8 mouse cellular contexts compared by ENCODE assay signal in the genomic region with DNA sequence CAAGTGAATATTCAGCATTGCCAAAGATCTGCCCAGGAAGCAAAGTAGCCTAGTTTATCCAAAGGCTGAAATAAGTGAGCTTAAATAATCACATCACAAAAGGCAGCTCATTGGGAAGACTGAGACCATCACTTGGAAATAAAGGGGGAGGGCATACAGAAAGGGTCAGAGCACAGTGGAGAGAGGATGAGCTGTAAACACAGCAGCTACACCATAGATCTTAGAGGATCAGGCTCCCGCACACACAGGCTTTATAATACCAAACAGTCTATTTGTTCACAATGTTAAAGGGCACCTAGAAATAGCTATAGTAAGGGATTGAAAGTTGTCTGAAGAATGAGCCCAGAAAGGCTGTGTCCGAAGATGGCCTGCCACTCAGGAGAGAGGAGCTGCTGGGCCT. TPM values are rescaled to one million over a fixed set of nuclear protein-coding genes. Genes with fewer than 3 reads are reported as not detected.
DNase-seq lines count a peak whose midpoint lies in the region; ATAC-seq and TF ChIP-seq lines count a peak whose summit lies in the region.

No protein-coding gene starts in this region.

- H3K4me2 ChIP-seq in heart, embryonic 14.5 days (ENCODE audit: low read length): peak overlapping the region; percentile 75
- H3K4me2 ChIP-seq in forebrain, embryonic 16.5 days (ENCODE audit: low read length): peak overlapping the region; percentile 76

- WGBS in heart, embryonic 14.5 days: 19% methylated on average over 2 of the region's 2 CpGs
- 23% methylated on average over 2 of the region's 2 CpGs for WGBS in forebrain, embryonic 16.5 days
- WGBS in macrophage (ENCODE audit: missing documents): 54% methylated on average over 2 of the region's 2 CpGs

- ATAC-seq in heart, embryonic 14.5 days (ENCODE audit: insufficient number of reproducible peaks, insufficient read depth, low FRiP score, low read depth): no peak
- no peak for ATAC-seq in forebrain, embryonic 16.5 days
- ATAC-seq in CD4-positive, CD25-positive, alpha-beta regulatory T cell, adult 4 months: no peak

- H3K27me3 ChIP-seq in heart, embryonic 14.5 days (ENCODE audit: control insufficient read depth, insufficient read depth, low read length): no peaks in the 10 kb centered on the region
- no peaks in the 10 kb centered on the region for H3K27me3 ChIP-seq in MEL (ENCODE audit: control insufficient read depth in 1 of 2, insufficient read depth in 2 of 2, low read length in 2 of 2)
- no peaks in the 10 kb centered on the region for H3K27me3 ChIP-seq in forebrain, embryonic 16.5 days (replicated peaks; ENCODE audit: control insufficient read depth, insufficient read depth, low read length)

- peak overlapping the region; percentile 46 to 60 for H3K4me3 ChIP-seq in heart, embryonic 14.5 days (ENCODE audit: control insufficient read depth in 1 of 2, insufficient read depth in 1 of 2, low read depth in 1 of 2, low read length in 2 of 2)
- H3K4me3 ChIP-seq in MEL (ENCODE audit: control insufficient read depth in 1 of 2, insufficient read depth in 1 of 2, low read depth in 2 of 2, low read length in 2 of 2) (peak overlapping the region; percentile 82 to 90), macrophage (ENCODE audit: inconsistent target) (peak overlapping the region; percentile 22)
- peak overlapping the region; percentile 47 for H3K4me3 ChIP-seq in forebrain, embryonic 16.5 days (replicated peaks; ENCODE audit: low read length)

- peak overlapping the region; percentile 79 for H3K9ac ChIP-seq in heart, embryonic 14.5 days (ENCODE audit: low read length)
- peak overlapping the region; percentile 98 for H3K9ac ChIP-seq in MEL (ENCODE audit: control insufficient read depth, low read depth, low read length, poor library complexity, severe bottlenecking)
- peak overlapping the region; percentile 75 for H3K9ac ChIP-seq in forebrain, embryonic 16.5 days (replicated peaks; ENCODE audit: low read depth, low read length)

- peak overlapping the region; percentile 46 to 65 for H3K27ac ChIP-seq in heart, embryonic 14.5 days (replicated peaks in 1 of 2; ENCODE audit: control insufficient read depth in 1 of 2, insufficient read depth in 1 of 2, low read depth in 2 of 2, low read length in 2 of 2)
- H3K27ac ChIP-seq in MEL (ENCODE audit: control insufficient read depth, low read depth, low read length) (peak overlapping the region; percentile 48), macrophage (no peak overlapping the region)
- H3K27ac ChIP-seq in forebrain, embryonic 16.5 days (ENCODE audit: low read length): no peak overlapping the region

- TF ChIP-seq RAD21 in MEL (IDR thresholded peaks at IDR 0.05; ENCODE audit: low read depth, low read length): no peak

- H3K79me2 ChIP-seq in MEL (ENCODE audit: control insufficient read depth, insufficient read depth, low read length, poor library complexity) (peaks cover 3% of the 10 kb centered on the region; the same call in 1 of the 2 replicates), macrophage (ENCODE audit: inconsistent target) (no peaks in the 10 kb centered on the region)

- no peaks in the 10 kb centered on the region for H3K9me3 ChIP-seq in heart, embryonic 14.5 days (ENCODE audit: control insufficient read depth, low read length)
- H3K9me3 ChIP-seq in MEL (replicated peaks; ENCODE audit: insufficient read depth, low read length): no peaks in the 10 kb centered on the region
- H3K9me3 ChIP-seq in forebrain, embryonic 16.5 days (ENCODE audit: control insufficient read depth, low read length): no peaks in the 10 kb centered on the region

- H3K4me1 ChIP-seq in heart, embryonic 14.5 days (ENCODE audit: control insufficient read depth in 2 of 2, insufficient read depth in 2 of 2, low read length in 2 of 2): peaks cover 0 to 4% of the 10 kb centered on the region in 2 experiments; a peak in 2 of 4 replicates
- H3K4me1 ChIP-seq in MEL (ENCODE audit: control insufficient read depth in 1 of 2, insufficient read depth in 2 of 2, low read length in 2 of 2): peaks cover 0 to 8% of the 10 kb centered on the region in 2 experiments; a peak in 2 of 4 replicates
- H3K4me1 ChIP-seq in forebrain, embryonic 16.5 days (replicated peaks; ENCODE audit: control insufficient read depth, insufficient read depth, low read length): peaks cover 8% of the 10 kb centered on the region

- H3K36me3 ChIP-seq in heart, embryonic 14.5 days (ENCODE audit: control insufficient read depth, insufficient read depth, low read length): no peaks in the 10 kb centered on the region
- H3K36me3 ChIP-seq in MEL (ENCODE audit: control insufficient read depth in 1 of 2, insufficient read depth in 2 of 2, low read length in 2 of 2) (peaks cover 0 to 5% of the 10 kb centered on the region in 2 experiments; a peak in 2 of 4 replicates), macrophage (ENCODE audit: inconsistent target) (no peaks in the 10 kb centered on the region)
- 0 out of 2 replicates have a peak, but pooled peaks cover 2% of the 10 kb centered on the region for H3K36me3 ChIP-seq in forebrain, embryonic 16.5 days (ENCODE audit: control insufficient read depth, insufficient read depth)

- DNase-seq in heart, adult 18-20 months: no peak
- no peak for DNase-seq in MEL (ENCODE audit: low read depth, low spot score)
- no peak for DNase-seq in thymus, postnatal 10 days (ENCODE audit: low spot score in 2 of 2)
- no peak for DNase-seq in urinary bladder, postnatal 36 days (ENCODE audit: low spot score in 2 of 2)

- TF ChIP-seq EP300 in MEL (IDR thresholded peaks at IDR 0.05; ENCODE audit: low read depth in 1 of 2, low read length in 2 of 2): no peak

- no peak for TF ChIP-seq POLR2A in MEL (IDR thresholded peaks at IDR 0.05; ENCODE audit: control insufficient read depth in 1 of 2, insufficient read depth in 1 of 2, low read depth in 1 of 2, low read length in 2 of 2, poor library complexity in 1 of 2)

- TF ChIP-seq CTCF in MEL (IDR thresholded peaks at IDR 0.05 in 2 of 3, conservative IDR thresholded peaks at IDR 0.05 in 1 of 3; ENCODE audit: control insufficient read depth in 1 of 3, insufficient read depth in 1 of 3, low read depth in 2 of 3, low read length in 3 of 3, poor library complexity in 1 of 3, severe bottlenecking in 1 of 3): no peak

TF ChIP-seq in MEL, 35 proteins besides CTCF, POLR2A, EP300 and RAD21 (continues in another document):
- TF ChIP-seq ELF1 (IDR thresholded peaks at IDR 0.05; ENCODE audit: low read depth, low read length) (no peak), SIN3A (IDR thresholded peaks at IDR 0.05; ENCODE audit: low read length) (no peak), HCFC1 (IDR thresholded peaks at IDR 0.05; ENCODE audit: low read depth, low read length) (no peak), MXI1 (IDR thresholded peaks at IDR 0.05; ENCODE audit: low read depth, low read length) (no peak; the same call in 1 of the 2 replicates), USF1 (IDR thresholded peaks at IDR 0.05; ENCODE audit: low read depth, low read length) (no peak), MAX (IDR thresholded peaks at IDR 0.05; ENCODE audit: low read length) (no peak), CHD2 (IDR thresholded peaks at IDR 0.05; ENCODE audit: low read length) (no peak)

RNA-seq across cellular contexts. Expression of a gene that starts 21.8 kb away (rescaled TPM):
- 0.13 and 0.15 TPM in 2 replicates for polyA plus RNA-seq in heart, embryonic 14.5 days (2014; fragmentation: Nextera tagmentation; extraction: Ambion mirVana)
- total RNA-seq in heart, adult 18-20 months (2021): not detected
- not detected in 2 replicates for total RNA-seq in MEL (2012; rRNA removed)
- polyA plus RNA-seq in MEL (2012; ENCODE audit: insufficient read depth in 1 of 2, insufficient read length in 2 of 2, low read depth in 1 of 2, low replicate concordance in 2 of 2, missing spikeins in 1 of 2): under 1 TPM in 1 of 2 experiments, not detected in 1; 0.03 TPM
- 0.45 and 0.46 TPM in 2 replicates for polyA plus RNA-seq in forebrain, embryonic 16.5 days (2015; fragmentation: Nextera tagmentation; extraction: Ambion mirVana)
- total RNA-seq in macrophage (2018; cell fraction: chromatin; rRNA removed): under 1 TPM in 21 of 26 experiments, not detected in 5; 0.15 to 0.93 (median 0.44) TPM
- under 1 TPM in 5 of 26 experiments, not detected in 21; 0.05 to 0.10 (median 0.07) TPM for total RNA-seq in macrophage (2018; cell fraction: cytosol; rRNA removed)
- total RNA-seq in macrophage (2018; cell fraction: nucleus; rRNA removed): under 1 TPM in 21 of 26 experiments, not detected in 5; 0.12 to 0.61 (median 0.34) TPM
- polyA plus RNA-seq in macrophage (2018): not detected in 3 replicates
- under 1 TPM; 0.17 to 0.19 TPM for polyA plus RNA-seq in CD4-positive, CD25-positive, alpha-beta regulatory T cell, adult 4 months (2017; shearing (Covaris generic))

RNA-seq across cellular contexts. Expression of a gene that starts 23.7 kb away (rescaled TPM):
- 0.47 and 0.55 TPM in 2 replicates for polyA plus RNA-seq in heart, embryonic 14.5 days (2014; fragmentation: Nextera tagmentation; extraction: Ambion mirVana)
- total RNA-seq in heart, adult 18-20 months (2021): under 1 TPM; 0.10 to 0.67 TPM
- total RNA-seq in MEL (2012; rRNA removed): 12.9 and 17.3 TPM in 2 replicates
- 10 to 100 TPM in 1 of 2 experiments, not detected in 1; 14.6 TPM for polyA plus RNA-seq in MEL (2012; ENCODE audit: insufficient read depth in 1 of 2, insufficient read length in 2 of 2, low read depth in 1 of 2, low replicate concordance in 2 of 2, missing spikeins in 1 of 2)
- 0.76 and 1.9 TPM in 2 replicates for polyA plus RNA-seq in forebrain, embryonic 16.5 days (2015; fragmentation: Nextera tagmentation; extraction: Ambion mirVana)
- total RNA-seq in macrophage (2018; cell fraction: chromatin; rRNA removed): 1 to 10 TPM in 20 of 26 experiments, under 1 TPM in 5, not detected in 1; 0.34 to 6.4 (median 2.0) TPM
- 1 to 10 TPM in 12 of 26 experiments, under 1 TPM in 14; 0.27 to 1.8 (median 0.98) TPM for total RNA-seq in macrophage (2018; cell fraction: cytosol; rRNA removed)
- 1 to 10 TPM in 23 of 26 experiments, under 1 TPM in 3; 0.92 to 8.1 (median 2.5) TPM for total RNA-seq in macrophage (2018; cell fraction: nucleus; rRNA removed)
- 0.70 to 0.96 TPM (median 0.83 TPM) in 3 replicates for polyA plus RNA-seq in macrophage (2018)
- 10 to 100 TPM; 24.9 to 25.4 TPM for polyA plus RNA-seq in CD4-positive, CD25-positive, alpha-beta regulatory T cell, adult 4 months (2017; shearing (Covaris generic))

RNA-seq across cellular contexts. Expression of a gene that starts 46.8 kb away (rescaled TPM):
- 14.3 and 17.7 TPM in 2 replicates for polyA plus RNA-seq in heart, embryonic 14.5 days (2014; fragmentation: Nextera tagmentation; extraction: Ambion mirVana)
- 10 to 100 TPM; 22.9 to 25.2 TPM for total RNA-seq in heart, adult 18-20 months (2021)
- total RNA-seq in MEL (2012; rRNA removed): 25.0 and 32.4 TPM in 2 replicates
- 10 to 100 TPM in 1 of 2 experiments, not detected in 1; 25.9 TPM for polyA plus RNA-seq in MEL (2012; ENCODE audit: insufficient read depth in 1 of 2, insufficient read length in 2 of 2, low read depth in 1 of 2, low replicate concordance in 2 of 2, missing spikeins in 1 of 2)
- 65.1 and 71.5 TPM in 2 replicates for polyA plus RNA-seq in forebrain, embryonic 16.5 days (2015; fragmentation: Nextera tagmentation; extraction: Ambion mirVana)
- total RNA-seq in macrophage (2018; cell fraction: chromatin; rRNA removed): 10 to 100 TPM in 17 of 26 experiments, 1 to 10 TPM in 9; 3.9 to 30.3 (median 19.1) TPM
- 10 to 100 TPM in 21 of 26 experiments, 1 to 10 TPM in 5; 4.1 to 22.7 (median 17.4) TPM for total RNA-seq in macrophage (2018; cell fraction: cytosol; rRNA removed)
- total RNA-seq in macrophage (2018; cell fraction: nucleus; rRNA removed): 10 to 100 TPM in 21 of 26 experiments, 1 to 10 TPM in 5; 5.0 to 31.2 (median 17.5) TPM
- polyA plus RNA-seq in macrophage (2018): 9.4 to 13.5 TPM (median 12.0 TPM) in 3 replicates
- 10 to 100 TPM in 1 of 2 experiments, 1 to 10 TPM in 1; 8.8 to 22.1 TPM for polyA plus RNA-seq in CD4-positive, CD25-positive, alpha-beta regulatory T cell, adult 4 months (2017; shearing (Covaris generic))

Comparison
In these comparisons a context has a peak if more than half of its experiments do, and no peak if none do; other contexts are left out.
1. H3K27ac ChIP-seq: peak in heart, embryonic 14.5 days (2 of 2) and MEL (single experiment); none in forebrain, embryonic 16.5 days (single experiment) and macrophage (single experiment).
2. H3K4me3 ChIP-seq: peak in every context shown above with its lines; median percentile 86 in MEL; 53 in heart, embryonic 14.5 days; 47 in forebrain, embryonic 16.5 days; 22 in macrophage.
3. Peak in every context shown above with its lines, with median percentiles within 50 percentile points of each other: H3K9ac ChIP-seq.